Mouse (Mus musculus): ENCODE data around the gene Snapc1. TPM values are rescaled to one million over a fixed set of nuclear protein-coding genes. Genes with fewer than 3 reads are reported as not detected.
A peak's percentile ranks its signal among the peaks of the same experiment; 100 is the strongest.

Gene Snapc1
- total RNA-seq (2021) = 10 to 100 TPM in 1 of 2 experiments, 1 to 10 TPM in 1; 8.8 to 10.1 TPM
- long read RNA-seq, experiment 1, full-length matches to known transcripts = 8 of 9 reads
- long read RNA-seq, experiment 1, partial matches to known transcripts = 0 of 9 reads
- long read RNA-seq, experiment 1, other reads (novel, unspliced or antisense) = 1 of 9 reads
- long read RNA-seq, experiment 2, full-length matches to known transcripts = 3 of 5 reads
- long read RNA-seq, experiment 2, partial matches to known transcripts = 0 of 5 reads
- long read RNA-seq, experiment 2, other reads (novel, unspliced or antisense) = 2 of 5 reads

- peak; percentile 84 to 94 for DNase-seq (ENCODE audit: low spot score in 2 of 2)
These were observed at the start of gene Snapc1 for GRCm38 (mm10) chr12:73964291-73965281. Gene Snapc1, plus strand, starts transcription at chr12:73964481.

GRCm38 (mm10) chr12:73918479-73918878 lies 45.8 kb upstream of the Snapc1 start:
- DNase-seq (ENCODE audit: low spot score in 2 of 2) = no peak

- no peak for DNase-seq (ENCODE audit: low spot score in 2 of 2)
These were observed 34.0 kb upstream of the Snapc1 start for GRCm38 (mm10) chr12:73930266-73930665.

- no peak for DNase-seq (ENCODE audit: low spot score in 2 of 2)
These were observed 33.0 kb upstream of the Snapc1 start for GRCm38 (mm10) chr12:73931274-73931673.

- no peak for DNase-seq (ENCODE audit: low spot score in 2 of 2)
These were observed 29.8 kb upstream of the Snapc1 start for GRCm38 (mm10) chr12:73934528-73934927.

- no peak for DNase-seq (ENCODE audit: low spot score in 2 of 2)
These were observed 26.9 kb upstream of the Snapc1 start, which contains the start of gene Gm49321 for GRCm38 (mm10) chr12:73937353-73937752. Gene Gm49321, plus strand, starts transcription at chr12:73937653.

- no peak for DNase-seq (ENCODE audit: low spot score in 2 of 2)
These were observed 24.7 kb upstream of the Snapc1 start for GRCm38 (mm10) chr12:73939542-73939941.

GRCm38 (mm10) chr12:73948415-73948814 lies 15.9 kb upstream of the Snapc1 start:
- DNase-seq (ENCODE audit: low spot score in 2 of 2) = no peak

GRCm38 (mm10) chr12:73949318-73950058 lies 14.8 kb upstream of the Snapc1 start:
- peak in 1 of 2 experiments; percentile 21 for DNase-seq (ENCODE audit: low spot score in 2 of 2)

GRCm38 (mm10) chr12:73952879-73953278 lies 11.4 kb upstream of the Snapc1 start:
- peak in 1 of 2 experiments; percentile 32 for DNase-seq (ENCODE audit: low spot score in 2 of 2)

GRCm38 (mm10) chr12:73953420-73954186 lies 10.7 kb upstream of the Snapc1 start:
- no peak for DNase-seq (ENCODE audit: low spot score in 2 of 2)

GRCm38 (mm10) chr12:73954785-73955184 lies 9.5 kb upstream of the Snapc1 start:
- DNase-seq (ENCODE audit: low spot score in 2 of 2) = no peak

GRCm38 (mm10) chr12:73957676-73958075 lies 6.6 kb upstream of the Snapc1 start:
- DNase-seq (ENCODE audit: low spot score in 2 of 2) = no peak

GRCm38 (mm10) chr12:73958830-73959229 lies 5.5 kb upstream of the Snapc1 start:
- no peak for DNase-seq (ENCODE audit: low spot score in 2 of 2)

- DNase-seq (ENCODE audit: low spot score in 2 of 2) = no peak
These were observed 4.9 kb downstream of the Snapc1 start for GRCm38 (mm10) chr12:73969142-73969541.

GRCm38 (mm10) chr12:73974584-73974983 lies 10.3 kb downstream of the Snapc1 start:
- no peak for DNase-seq (ENCODE audit: low spot score in 2 of 2)

- no peak for DNase-seq (ENCODE audit: low spot score in 2 of 2)
These were observed 13.9 kb downstream of the Snapc1 start for GRCm38 (mm10) chr12:73978144-73978543.

- DNase-seq (ENCODE audit: low spot score in 2 of 2) = no peak
These were observed 15.4 kb downstream of the Snapc1 start for GRCm38 (mm10) chr12:73979667-73980066.

GRCm38 (mm10) chr12:73982533-73982932 lies 18.3 kb downstream of the Snapc1 start:
- DNase-seq (ENCODE audit: low spot score in 2 of 2) = peak in 1 of 2 experiments; percentile 55

GRCm38 (mm10) chr12:73986299-73986698 lies 22.0 kb downstream of the Snapc1 start:
- DNase-seq (ENCODE audit: low spot score in 2 of 2) = no peak

Data from gastrocnemius, postnatal 4 days (tissue).